Mouse (Mus musculus) lung, postnatal 0 days (tissue): ENCODE data around the gene Igf2r. TPM values are rescaled to one million over a fixed set of nuclear protein-coding genes. Genes with fewer than 3 reads are reported as not detected.
A peak's percentile ranks its signal among the peaks of the same experiment; 100 is the strongest.

Experiments used
- ATAC-seq: fragments of 200-750 bp; cut with Nextera tagmentation; 2 replicates; pipeline ENCODE4 v1.8.0; 2017; ENCODE audit warnings: moderate library complexity
- DNase-seq: peaks from one replicate; pipeline ENCODE4 v3.0.0-alpha.2; 2016; ENCODE audit warnings: low spot score
- H3K27ac ChIP-seq: fragments of 300-500 bp; sonication (generic); 2 replicates; pipeline ENCODE4 v1.5.1; 2014; ENCODE audit warnings: antibody characterized with exemption, mild to moderate bottlenecking, low read length, mixed read lengths
- H3K27me3 ChIP-seq: fragments of 300-500 bp; sonication (generic); replicated peaks from 2 replicates; pipeline ENCODE4 v1.6.1; 2014; ENCODE audit warnings: low read length, mixed read lengths; ENCODE audit not compliant: insufficient read depth
- H3K36me3 ChIP-seq: fragments of 300-500 bp; sonication (generic); 2 replicates; pipeline ENCODE4 v1.6.1; 2014; ENCODE audit warnings: low read length, mixed read lengths; ENCODE audit not compliant: insufficient read depth
- H3K4me1 ChIP-seq: fragments of 300-500 bp; sonication (generic); 2 replicates; pipeline ENCODE4 v1.6.1; 2014; ENCODE audit warnings: antibody characterized with exemption, low read depth, low read length, mixed read lengths; ENCODE audit not compliant: insufficient read depth
- H3K4me2 ChIP-seq: fragments of 300-500 bp; sonication (generic); replicated peaks from 2 replicates; pipeline ENCODE4 v1.6.1; 2014; ENCODE audit warnings: low read depth, mild to moderate bottlenecking, low read length, moderate library complexity, mixed read lengths
- H3K4me3 ChIP-seq: fragments of 300-500 bp; sonication (generic); 2 replicates; pipeline ENCODE4 v1.5.1; 2014; ENCODE audit warnings: low read depth, low read length
- H3K9ac ChIP-seq: fragments of 300-500 bp; sonication (generic); replicated peaks from 2 replicates; pipeline ENCODE4 v1.6.1; 2014; ENCODE audit warnings: low read depth, mild to moderate bottlenecking
- H3K9me3 ChIP-seq: fragments of 300-500 bp; sonication (generic); 2 replicates; pipeline ENCODE4 v1.6.1; 2016; ENCODE audit warnings: low read length, mixed read lengths
- CTCF ChIP-seq: IDR thresholded peaks from 2 replicates; pipeline ENCODE4 v1.5.1; 2016; ENCODE audit warnings: antibody characterized with exemption, mild to moderate bottlenecking
- EP300 ChIP-seq: IDR thresholded peaks from 2 replicates; pipeline ENCODE4 v1.6.1; 2016; ENCODE audit warnings: antibody characterized with exemption, mild to moderate bottlenecking, control low read depth
- WGBS: fragments of 180-500 bp; shearing (Covaris S2); extraction: QIAGEN DNeasy Blood & Tissue Kit; methylation state at CpG from one replicate; pipeline ENCODE4 v1.1.7; 2014; 5-methylcytosine and 5-hydroxymethylcytosine counted together
- polyA plus RNA-seq: library from polyadenylated mRNA; unstranded; fragments of >200 nt; fragmentation: Nextera tagmentation; extraction: Ambion mirVana; gene quantifications from 2 replicates; pipeline ENCODE4 v1.2.1, GENCODE M21; 2015

Igf2r gene
- polyA plus RNA-seq, 1 experiment from 2014 or later: 26.7 TPM

- WGBS: 26% methylated on average over 12 of the region's 12 CpGs
- Histone ChIP-seq H3K4me3 (no peak overlapping the region), H3K4me1 (peaks cover under 1% of the 10 kb centered on the region), H3K27me3 (no peaks in the 10 kb centered on the region), H3K36me3 (0 out of 2 replicates have a peak, but pooled peaks cover 7% of the 10 kb centered on the region), H3K4me2 (peak overlapping the region; percentile 14; the same call in 1 of the 2 replicates), H3K9ac (no peak overlapping the region), H3K27ac (0 out of 2 replicates have a peak overlapping the region, but pooled peaks have one; percentile 32), H3K9me3 (no peaks in the 10 kb centered on the region)
- peak; percentile 57 for ATAC-seq
- DNase-seq: peak; percentile 69
- TF ChIP-seq EP300 (no peak), CTCF (peak; percentile 5; the same call in 1 of the 2 replicates)
Observed at GRCm38 (mm10) chr17:12734205-12734857, 35.1 kb downstream of the Igf2r start.

- Histone ChIP-seq H3K9me3 (no peaks in the 10 kb centered on the region), H3K9ac (no peak overlapping the region), H3K4me2 (no peak overlapping the region), H3K4me3 (no peak overlapping the region), H3K4me1 (no peaks in the 10 kb centered on the region; the same call in none of the 2 replicates), H3K27ac (no peak overlapping the region), H3K27me3 (no peaks in the 10 kb centered on the region), H3K36me3 (0 out of 2 replicates have a peak, but pooled peaks cover 7% of the 10 kb centered on the region)
- WGBS: 90% methylated on average over 6 of the region's 6 CpGs
- DNase-seq (no peak), ATAC-seq (no peak)
- TF ChIP-seq EP300: no peak
- TF ChIP-seq CTCF: no peak
Observed at GRCm38 (mm10) chr17:12733128-12733527, 36.3 kb downstream of the Igf2r start.

- no peak for DNase-seq
- no peak overlapping the region for H3K4me3 ChIP-seq
- H3K27me3 ChIP-seq: no peaks in the 10 kb centered on the region
- TF ChIP-seq EP300 (no peak), CTCF (no peak)
- H3K4me2 ChIP-seq: no peak overlapping the region
- no peak overlapping the region for H3K9ac ChIP-seq
- peaks cover 19% of the 10 kb centered on the region for H3K4me1 ChIP-seq
- WGBS: 17% methylated on average over 1 of the region's 1 CpGs
- no peaks in the 10 kb centered on the region for H3K9me3 ChIP-seq
- H3K36me3 ChIP-seq: no peaks in the 10 kb centered on the region
- ATAC-seq: no peak
- H3K27ac ChIP-seq: no peak overlapping the region
Observed at GRCm38 (mm10) chr17:12728536-12728935, 40.9 kb downstream of the Igf2r start.

GRCm38 (mm10) chr17:12727748-12728147, 41.7 kb downstream of the Igf2r start:
- DNase-seq (no peak), ATAC-seq (no peak)
- WGBS: 76% methylated on average over 3 of the region's 3 CpGs
- Histone ChIP-seq H3K27ac (no peak overlapping the region), H3K9me3 (no peaks in the 10 kb centered on the region), H3K4me3 (no peak overlapping the region), H3K4me1 (peaks cover 19% of the 10 kb centered on the region), H3K9ac (no peak overlapping the region), H3K36me3 (no peaks in the 10 kb centered on the region), H3K4me2 (no peak overlapping the region), H3K27me3 (no peaks in the 10 kb centered on the region)
- no peak for TF ChIP-seq CTCF
- no peak for TF ChIP-seq EP300

GRCm38 (mm10) chr17:12725871-12726270, 43.6 kb downstream of the Igf2r start:
- TF ChIP-seq CTCF: no peak
- no peak; the same call in none of the 2 replicates for TF ChIP-seq EP300
- peak overlapping the region; percentile 48 for H3K27ac ChIP-seq
- H3K9me3 ChIP-seq: no peaks in the 10 kb centered on the region
- H3K4me3 ChIP-seq: no peak overlapping the region
- no peak overlapping the region for H3K9ac ChIP-seq
- WGBS: 9% methylated on average over 4 of the region's 4 CpGs
- H3K36me3 ChIP-seq: no peaks in the 10 kb centered on the region
- no peak overlapping the region for H3K4me2 ChIP-seq
- no peaks in the 10 kb centered on the region for H3K27me3 ChIP-seq
- peaks cover 19% of the 10 kb centered on the region for H3K4me1 ChIP-seq
- DNase-seq (peak; percentile 71), ATAC-seq (peak; percentile 46; the same call in 1 of the 2 replicates)

- no peaks in the 10 kb centered on the region for H3K36me3 ChIP-seq
- ATAC-seq (peak; percentile 30), DNase-seq (peak; percentile 38)
- H3K4me1 ChIP-seq: peaks cover 22% of the 10 kb centered on the region
- no peak overlapping the region for H3K4me2 ChIP-seq
- WGBS: 19% methylated on average over 6 of the region's 6 CpGs
- H3K4me3 ChIP-seq: no peak overlapping the region
- no peak overlapping the region for H3K9ac ChIP-seq
- no peaks in the 10 kb centered on the region for H3K27me3 ChIP-seq
- TF ChIP-seq EP300 (no peak), CTCF (no peak)
- no peaks in the 10 kb centered on the region for H3K9me3 ChIP-seq
- peak overlapping the region; percentile 48 for H3K27ac ChIP-seq
Observed at GRCm38 (mm10) chr17:12724767-12725744, 44.4 kb downstream of the Igf2r start.
